Mouse (Mus musculus): Measurements from ENCODE around the gene Paqr7. TPM values are rescaled to one million over a fixed set of nuclear protein-coding genes. Genes with fewer than 3 reads are reported as not detected.

The Paqr7 gene
- total and polyA plus RNA-seq, 3 experiments: 0.19 to 2.4 TPM; not detected in 1

DNA sequence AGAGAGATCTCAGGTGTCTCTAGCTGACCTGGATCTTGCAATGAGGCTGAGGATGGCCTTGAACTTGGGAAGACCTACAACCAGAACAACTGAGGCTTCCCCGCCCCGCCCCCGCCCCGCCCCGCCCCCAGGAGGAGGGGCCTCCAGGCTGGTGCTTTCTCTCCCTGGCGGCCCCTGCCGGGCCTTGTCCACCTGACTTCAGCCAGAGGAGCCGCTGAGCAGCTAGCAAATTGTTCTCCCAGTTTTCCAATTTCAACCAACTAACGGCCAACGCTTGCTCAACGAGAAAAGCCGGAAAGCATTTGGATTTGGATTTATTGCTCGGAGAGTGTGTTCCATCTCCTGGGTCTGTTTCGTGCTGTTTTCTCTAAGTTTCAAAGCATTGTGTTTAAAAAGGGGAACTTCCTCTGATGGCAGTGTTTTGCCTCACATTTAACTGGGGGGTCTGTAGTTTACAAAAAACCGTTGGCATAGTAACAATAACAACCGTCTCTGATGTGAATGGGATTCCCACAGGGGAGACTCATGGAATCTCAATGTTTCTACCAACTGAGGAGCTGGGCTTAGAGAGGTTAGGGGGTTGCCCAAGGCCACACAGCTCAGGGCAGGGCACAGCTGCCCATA lies 61.2 kb downstream of the Paqr7 start (continued):
- TF ChIP-seq EP300 (IDR thresholded peaks at IDR 0.05; ENCODE audit: low read depth in 1 of 2, low read length in 2 of 2) (peak in 1 of 2 experiments; percentile 32; a peak in 1 of 4 replicates), KAT2A (conservative IDR thresholded peaks at IDR 0.05; ENCODE audit: low read depth, low read length) (no peak), POLR2A (IDR thresholded peaks at IDR 0.05; ENCODE audit: control insufficient read depth in 1 of 2, insufficient read depth in 1 of 2, low read depth in 1 of 2, low read length in 2 of 2, poor library complexity in 1 of 2) (no peak), HCFC1 (IDR thresholded peaks at IDR 0.05; ENCODE audit: low read depth, low read length) (0 out of 2 replicates have a peak, but pooled peaks have one; percentile 25), ETS1 (IDR thresholded peaks at IDR 0.05; ENCODE audit: low read depth, low read length) (no peak), BHLHE40 (IDR thresholded peaks at IDR 0.05; ENCODE audit: borderline replicate concordance, low read depth, low read length) (no peak), MYC (IDR thresholded peaks at IDR 0.05; ENCODE audit: low read depth, low read length) (0 out of 2 replicates have a peak, but pooled peaks have one; percentile 41), CHD2 (IDR thresholded peaks at IDR 0.05; ENCODE audit: low read length) (no peak), MXI1 (IDR thresholded peaks at IDR 0.05; ENCODE audit: low read depth, low read length) (peak; percentile 37; the same call in 1 of the 2 replicates), ZNF384 (IDR thresholded peaks at IDR 0.05; ENCODE audit: low read depth, low read length) (peak; percentile 28; the same call in 1 of the 2 replicates), MEF2A (IDR thresholded peaks at IDR 0.05; ENCODE audit: extremely low read depth, insufficient replicate concordance, low read depth, low read length, poor library complexity, severe bottlenecking) (no peak), ZMIZ1 (IDR thresholded peaks at IDR 0.05; ENCODE audit: low read depth, low read length) (no peak), POLR2AphosphoS2 (IDR thresholded peaks at IDR 0.05; ENCODE audit: low read length) (no peak), CHD1 (IDR thresholded peaks at IDR 0.05; ENCODE audit: low read depth, low read length) (no peak), MAZ (IDR thresholded peaks at IDR 0.05; ENCODE audit: low read depth, low read length) (0 out of 2 replicates have a peak, but pooled peaks have one; percentile 41), RAD21 (IDR thresholded peaks at IDR 0.05; ENCODE audit: low read depth, low read length) (no peak), MAX (IDR thresholded peaks at IDR 0.05; ENCODE audit: low read length) (0 out of 2 replicates have a peak, but pooled peaks have one; percentile 38), SIN3A (IDR thresholded peaks at IDR 0.05; ENCODE audit: low read length) (peak; percentile 61; the same call in 1 of the 2 replicates), SMC3 (IDR thresholded peaks at IDR 0.05; ENCODE audit: low read depth, low read length) (no peak), E2F4 (IDR thresholded peaks at IDR 0.05; ENCODE audit: borderline replicate concordance, low read depth, low read length) (no peak)

GRCm38 (mm10) chr4:134558570-134559113 lies 62.1 kb downstream of the Paqr7 start:
- DNase-seq (ENCODE audit: low read depth, low spot score): no peak
- Histone ChIP-seq H3K9ac (ENCODE audit: control insufficient read depth, low read depth, low read length, poor library complexity, severe bottlenecking) (no peak overlapping the region), H3K27ac (ENCODE audit: control insufficient read depth, low read depth, low read length) (no peak overlapping the region), H3K79me2 (ENCODE audit: control insufficient read depth, insufficient read depth, low read length, poor library complexity) (no peaks in the 10 kb centered on the region), H3K36me3 (ENCODE audit: control insufficient read depth in 1 of 2, insufficient read depth in 2 of 2, low read length in 2 of 2) (peaks cover 0 to 4% of the 10 kb centered on the region in 2 experiments; a peak in 1 of 4 replicates), H3K4me1 (ENCODE audit: control insufficient read depth in 1 of 2, insufficient read depth in 2 of 2, low read length in 2 of 2) (peaks cover 2 to 7% of the 10 kb centered on the region in 2 experiments), H3K4me3 (ENCODE audit: control insufficient read depth in 1 of 2, insufficient read depth in 1 of 2, low read depth in 2 of 2, low read length in 2 of 2) (no peak overlapping the region), H3K9me3 (replicated peaks; ENCODE audit: insufficient read depth, low read length) (no peaks in the 10 kb centered on the region), H3K27me3 (ENCODE audit: control insufficient read depth in 1 of 2, insufficient read depth in 2 of 2, low read length in 2 of 2) (no peaks in the 10 kb centered on the region)
- no peak for TF ChIP-seq MEF2A (IDR thresholded peaks at IDR 0.05; ENCODE audit: extremely low read depth, insufficient replicate concordance, low read depth, low read length, poor library complexity, severe bottlenecking)

Data from MEL (cell line).